12 mouse cellular contexts compared by ENCODE assay signal in genomic region chr11:69684128-69684745, GRCm38 (mm10). TPM values are rescaled to one million over a fixed set of nuclear protein-coding genes. Genes with fewer than 3 reads are reported as not detected.
DNase-seq lines count a peak whose midpoint lies in the region; ATAC-seq and TF ChIP-seq lines count a peak whose summit lies in the region.
"Had no signal": no experiment of that assay in that cellular context is flagged by ENCODE, and none has a peak within 500 bp of the region (broad histone marks: within the 10 kb centered on the region; RNA-seq: fewer than 3 reads in every experiment).

No protein-coding gene starts in this region.

- H3K27me3 ChIP-seq in megakaryocyte, embryonic 14.5 days (replicated peaks): peaks cover 15% of the 10 kb centered on the region
- no peaks in the 10 kb centered on the region for H3K27me3 ChIP-seq in intestine, embryonic 15.5 days (replicated peaks)
- H3K27me3 ChIP-seq in small intestine, adult 2 months (ENCODE audit: control insufficient read depth, insufficient read depth, low read length): no peaks in the 10 kb centered on the region
- H3K27me3 ChIP-seq: liver, embryonic 15.5 days had no signal

- intact Hi-C loops in gastrocnemius, adult 2 months (cut with DNase I): loop anchor here (2.0 to 5.0 kb wide), 3 partner anchors 23 to 193 kb away; partner anchors contain the start of genes Fgf11 and Tmem95

- no peak for DNase-seq in gastrocnemius, adult 2 months
- no peak for DNase-seq in gastrocnemius, adult 18-20 months (ENCODE audit: low spot score)
- no peak for DNase-seq in embryo, embryonic 11 days
- no peak for DNase-seq in MN1 (ENCODE audit: low spot score)
- DNase-seq: right cerebral cortex, postnatal 25 days had no signal

- H3K4me3 ChIP-seq in gastrocnemius, adult 2 months: peak overlapping the region; percentile 72
- peak overlapping the region; percentile 3 for H3K4me3 ChIP-seq in megakaryocyte, embryonic 14.5 days (replicated peaks)
- no peak overlapping the region for H3K4me3 ChIP-seq in intestine, embryonic 15.5 days (replicated peaks)
- peak overlapping the region; percentile 67 for H3K4me3 ChIP-seq in small intestine, adult 2 months (ENCODE audit: low read depth, low read length)
- H3K4me3 ChIP-seq: liver, embryonic 15.5 days had no signal

- no peak for TF ChIP-seq CTCF in gastrocnemius, adult 2 months (IDR thresholded peaks at IDR 0.05)
- no peak for TF ChIP-seq CTCF in small intestine, adult 2 months (IDR thresholded peaks at IDR 0.05; ENCODE audit: extremely low read depth, insufficient read length, insufficient replicate concordance, low read depth, low read length)

- no peak; the same call in 1 of the 2 replicates for TF ChIP-seq POLR2A in small intestine, adult 2 months (IDR thresholded peaks at IDR 0.05; ENCODE audit: low read depth, low read length)

- H3K4me2 ChIP-seq in intestine, embryonic 15.5 days (replicated peaks): no peak overlapping the region
- H3K4me2 ChIP-seq: liver, embryonic 15.5 days had no signal

- peak overlapping the region; percentile 99 for H3K27ac ChIP-seq in gastrocnemius, adult 2 months
- peak overlapping the region; percentile 56; the same call in 1 of the 2 replicates for H3K27ac ChIP-seq in intestine, embryonic 15.5 days
- peak overlapping the region; percentile 100 for H3K27ac ChIP-seq in small intestine, adult 2 months (ENCODE audit: insufficient read depth, low read depth, low read length)
- H3K27ac ChIP-seq: liver, embryonic 15.5 days had no signal

- no peak for ATAC-seq in megakaryocyte, adult 5-6 weeks (ENCODE audit: poor library complexity, severe bottlenecking)
- peak; percentile 21; the same call in 1 of the 2 replicates for ATAC-seq in intestine, embryonic 15.5 days
- ATAC-seq: CD4-positive, CD25-positive, alpha-beta regulatory T cell, adult 4 months had no signal

- WGBS in intestine, embryonic 15.5 days: 77% methylated on average over 12 of the region's 12 CpGs
- WGBS in small intestine, adult 2 months: 39% methylated on average over 12 of the region's 12 CpGs

- H3K4me1 ChIP-seq in megakaryocyte, embryonic 14.5 days: peaks cover 64% of the 10 kb centered on the region
- H3K4me1 ChIP-seq in intestine, embryonic 15.5 days (replicated peaks): peaks cover 29% of the 10 kb centered on the region
- H3K4me1 ChIP-seq in small intestine, adult 2 months (ENCODE audit: control insufficient read depth, insufficient read depth, insufficient read length, low read length): peaks cover 12% of the 10 kb centered on the region

- peaks cover 12% of the 10 kb centered on the region for H3K36me3 ChIP-seq in megakaryocyte, embryonic 14.5 days (replicated peaks; ENCODE audit: low read length)
- no peaks in the 10 kb centered on the region for H3K36me3 ChIP-seq in intestine, embryonic 15.5 days
- H3K36me3 ChIP-seq in small intestine, adult 2 months (ENCODE audit: control insufficient read depth, insufficient read depth, low read length): peaks cover 6% of the 10 kb centered on the region

- no peaks in the 10 kb centered on the region for H3K9me3 ChIP-seq in megakaryocyte, embryonic 14.5 days
- H3K9me3 ChIP-seq in intestine, embryonic 15.5 days: no peaks in the 10 kb centered on the region
- H3K9me3 ChIP-seq: liver, embryonic 15.5 days had no signal

- no peak overlapping the region for H3K9ac ChIP-seq in intestine, embryonic 15.5 days
- H3K9ac ChIP-seq: liver, embryonic 15.5 days had no signal

RNA-seq across cellular contexts. Expression of gene Tnfsf13, which starts 1.3 kb away (rescaled TPM):
- total RNA-seq in gastrocnemius, adult 2 months (2021): 1 to 10 TPM in 1 of 2 experiments, under 1 TPM in 1; 0.64 to 1.1 TPM
- under 1 TPM; 0.62 to 0.64 TPM for total RNA-seq in gastrocnemius, adult 18-20 months (2021)
- 0.56 TPM in 1 of 2 replicates, not detected in the other for polyA plus RNA-seq in megakaryocyte, embryonic 14.5 days (2012; ENCODE audit: insufficient read depth, low replicate concordance)
- total RNA-seq in megakaryocyte, adult 5-6 weeks (2015): 37.7 and 47.2 TPM in 2 replicates
- 74.3 and 78.9 TPM in 2 replicates for total RNA-seq in megakaryocyte, adult 5-6 weeks (2017)
- 0.33 and 0.54 TPM in 2 replicates for polyA plus RNA-seq in intestine, embryonic 15.5 days (2015; fragmentation: Nextera tagmentation; extraction: Ambion mirVana)
- 6.9 and 11.6 TPM in 2 replicates for polyA plus RNA-seq in small intestine, adult 2 months (2012; rRNA removed)
- polyA plus RNA-seq: CD4-positive, CD25-positive, alpha-beta regulatory T cell, adult 4 months; neural tube, embryonic 11.5 days had no signal

RNA-seq across cellular contexts. Expression of gene Senp3, which starts 2.4 kb away (rescaled TPM):
- total RNA-seq in gastrocnemius, adult 2 months (2021): 10 to 100 TPM; 25.4 to 28.1 TPM
- total RNA-seq in gastrocnemius, adult 18-20 months (2021): 10 to 100 TPM; 21.9 to 25.4 TPM
- polyA plus RNA-seq in megakaryocyte, embryonic 14.5 days (2012; ENCODE audit: insufficient read depth, low replicate concordance): 54.1 and 94.8 TPM in 2 replicates
- total RNA-seq in megakaryocyte, adult 5-6 weeks (2015): 94.3 and 104 TPM in 2 replicates
- 68.9 and 80.8 TPM in 2 replicates for total RNA-seq in megakaryocyte, adult 5-6 weeks (2017)
- 62.1 and 63.9 TPM in 2 replicates for polyA plus RNA-seq in intestine, embryonic 15.5 days (2015; fragmentation: Nextera tagmentation; extraction: Ambion mirVana)
- 15.4 and 24.6 TPM in 2 replicates for polyA plus RNA-seq in small intestine, adult 2 months (2012; rRNA removed)

RNA-seq across cellular contexts. Expression of gene Tnfsf12, which starts 11.4 kb away (rescaled TPM):
- total RNA-seq in gastrocnemius, adult 2 months (2021): 10 to 100 TPM in 1 of 2 experiments, 1 to 10 TPM in 1; 6.5 to 10.6 TPM
- total RNA-seq in gastrocnemius, adult 18-20 months (2021): 10 to 100 TPM in 1 of 2 experiments, 1 to 10 TPM in 1; 7.4 to 10.4 TPM
- 5.3 and 13.1 TPM in 2 replicates for polyA plus RNA-seq in megakaryocyte, embryonic 14.5 days (2012; ENCODE audit: insufficient read depth, low replicate concordance)
- 25.5 and 25.9 TPM in 2 replicates for total RNA-seq in megakaryocyte, adult 5-6 weeks (2015)
- total RNA-seq in megakaryocyte, adult 5-6 weeks (2017): 3.2 and 4.9 TPM in 2 replicates
- polyA plus RNA-seq in intestine, embryonic 15.5 days (2015; fragmentation: Nextera tagmentation; extraction: Ambion mirVana): 6.6 and 7.0 TPM in 2 replicates
- 11.9 and 13.7 TPM in 2 replicates for polyA plus RNA-seq in small intestine, adult 2 months (2012; rRNA removed)

RNA-seq across cellular contexts. Expression of gene Tnfsfm13, which starts 11.7 kb away (rescaled TPM):
- 1 to 10 TPM; 1.2 to 1.9 TPM for total RNA-seq in gastrocnemius, adult 2 months (2021)
- total RNA-seq in gastrocnemius, adult 18-20 months (2021): 1 to 10 TPM; 1.1 to 1.3 TPM
- polyA plus RNA-seq in megakaryocyte, embryonic 14.5 days (2012; ENCODE audit: insufficient read depth, low replicate concordance): 2.0 and 2.5 TPM in 2 replicates
- total RNA-seq in megakaryocyte, adult 5-6 weeks (2015): 11.6 and 13.6 TPM in 2 replicates
- total RNA-seq in megakaryocyte, adult 5-6 weeks (2017): 8.5 and 12.2 TPM in 2 replicates
- polyA plus RNA-seq in intestine, embryonic 15.5 days (2015; fragmentation: Nextera tagmentation; extraction: Ambion mirVana): 2.6 and 3.1 TPM in 2 replicates
- polyA plus RNA-seq in small intestine, adult 2 months (2012; rRNA removed): 1.8 and 2.3 TPM in 2 replicates
- polyA plus RNA-seq: CD4-positive, CD25-positive, alpha-beta regulatory T cell, adult 4 months had no signal

RNA-seq across cellular contexts. Expression of gene Eif4a1, which starts 12.0 kb away (rescaled TPM):
- total RNA-seq in gastrocnemius, adult 2 months (2021): 10 to 100 TPM; 98.0 to 98.5 TPM
- 10 to 100 TPM; 69.6 to 97.7 TPM for total RNA-seq in gastrocnemius, adult 18-20 months (2021)
- polyA plus RNA-seq in megakaryocyte, embryonic 14.5 days (2012; ENCODE audit: insufficient read depth, low replicate concordance): 144 and 601 TPM in 2 replicates
- 457 and 494 TPM in 2 replicates for total RNA-seq in megakaryocyte, adult 5-6 weeks (2015)
- 511 and 523 TPM in 2 replicates for total RNA-seq in megakaryocyte, adult 5-6 weeks (2017)
- 517 and 559 TPM in 2 replicates for polyA plus RNA-seq in intestine, embryonic 15.5 days (2015; fragmentation: Nextera tagmentation; extraction: Ambion mirVana)
- polyA plus RNA-seq in small intestine, adult 2 months (2012; rRNA removed): 92.1 and 134 TPM in 2 replicates

Comparison
In these comparisons a context has a peak if more than half of its experiments do, and no peak if none do; other contexts are left out.
1. RNA of gene Tnfsf13, which starts 1.3 kb away (total RNA-seq): 37.7 to 78.9 TPM in megakaryocyte, adult 5-6 weeks; 0.64 to 1.1 TPM in gastrocnemius, adult 2 months and 0.62 to 0.64 TPM in gastrocnemius, adult 18-20 months; every median in the first group is over 10 times any median in the second.
2. Peak in every context shown above with its lines, with median percentiles within 50 percentile points of each other: H3K27ac ChIP-seq.